Mouse (Mus musculus) neural tube, embryonic 13.5 days (tissue): ENCODE data around the gene Foxp4. TPM values are rescaled to one million over a fixed set of nuclear protein-coding genes. Genes with fewer than 3 reads are reported as not detected.

ENCODE experiments used
- ATAC-seq: fragments of 200-750 bp; cut with Nextera tagmentation; 2 replicates; pipeline ENCODE4 v1.8.0; 2017; ENCODE audit warnings: low read depth, mild to moderate bottlenecking, moderate TSS enrichment, moderate library complexity
- H3K27ac ChIP-seq: fragments of 300-500 bp; sonication (generic); replicated peaks from 2 replicates; pipeline ENCODE4 v1.5.1; 2015; ENCODE audit warnings: moderate library complexity, mild to moderate bottlenecking, inconsistent platforms
- H3K27me3 ChIP-seq: fragments of 300-500 bp; sonication (generic); 2 replicates; pipeline ENCODE4 v1.6.1; 2015; ENCODE audit warnings: mild to moderate bottlenecking, inconsistent platforms
- H3K36me3 ChIP-seq: fragments of 300-500 bp; sonication (generic); 2 replicates; pipeline ENCODE4 v1.6.1; 2015; ENCODE audit warnings: mild to moderate bottlenecking, inconsistent platforms
- H3K4me1 ChIP-seq: fragments of 300-500 bp; sonication (generic); replicated peaks from 2 replicates; pipeline ENCODE4 v1.6.1; 2015; ENCODE audit warnings: inconsistent platforms
- H3K4me2 ChIP-seq: fragments of 300-500 bp; sonication (generic); 2 replicates; pipeline ENCODE4 v1.6.1; 2015; ENCODE audit warnings: inconsistent platforms, mild to moderate bottlenecking, moderate library complexity
- H3K4me3 ChIP-seq: fragments of 300-500 bp; sonication (generic); 2 replicates; pipeline ENCODE4 v1.5.1; 2015; ENCODE audit warnings: mild to moderate bottlenecking, inconsistent platforms
- H3K9ac ChIP-seq: fragments of 300-500 bp; sonication (generic); 2 replicates; pipeline ENCODE4 v1.6.1; 2015; ENCODE audit warnings: moderate library complexity, mild to moderate bottlenecking, inconsistent platforms
- H3K9me3 ChIP-seq: fragments of 300-500 bp; sonication (generic); 2 replicates; pipeline ENCODE4 v1.6.1; 2016; ENCODE audit warnings: inconsistent platforms
- WGBS: fragments of 180-500 bp; shearing (Covaris S2); methylation state at CpG from one replicate; pipeline ENCODE4 v1.1.7; 2015; 5-methylcytosine and 5-hydroxymethylcytosine counted together
- polyA plus RNA-seq: library from polyadenylated mRNA; unstranded; fragments of >200 nt; fragmentation: Nextera tagmentation; extraction: Ambion mirVana; gene quantifications from 2 replicates; pipeline ENCODE4 v1.2.1, GENCODE M21; 2015

Foxp4 gene
- polyA plus RNA-seq, 1 experiment from 2014 or later = 17.2 TPM

GRCm38 (mm10) chr17:47949441-47949840 is 25.0 kb upstream of the Foxp4 start:
- H3K27me3 ChIP-seq = peaks cover 35% of the 10 kb centered on the region
- H3K4me3 ChIP-seq = no peak overlapping the region
- 93% methylated on average over 12 of the region's 12 CpGs for WGBS
- no peak for ATAC-seq
- H3K4me1 ChIP-seq = peaks cover 36% of the 10 kb centered on the region
- no peak overlapping the region for H3K9ac ChIP-seq
- no peaks in the 10 kb centered on the region for H3K9me3 ChIP-seq
- H3K4me2 ChIP-seq = no peak overlapping the region
- H3K36me3 ChIP-seq = no peaks in the 10 kb centered on the region
- no peak overlapping the region for H3K27ac ChIP-seq

- Histone ChIP-seq H3K27ac (no peak overlapping the region), H3K4me2 (no peak overlapping the region), H3K9ac (no peak overlapping the region), H3K4me3 (no peak overlapping the region), H3K27me3 (peaks cover 31% of the 10 kb centered on the region), H3K36me3 (no peaks in the 10 kb centered on the region), H3K9me3 (no peaks in the 10 kb centered on the region), H3K4me1 (peaks cover 36% of the 10 kb centered on the region)
- 81% methylated on average over 5 of the region's 5 CpGs for WGBS
- ATAC-seq = no peak
These were observed 24.3 kb upstream of the Foxp4 start for GRCm38 (mm10) chr17:47948753-47949152.

- WGBS = 2% methylated on average over 14 of the region's 14 CpGs
- no peaks in the 10 kb centered on the region for H3K9me3 ChIP-seq
- no peak overlapping the region for H3K27ac ChIP-seq
- 0 out of 2 replicates have a peak overlapping the region, but pooled peaks have one; percentile 20 for H3K4me2 ChIP-seq
- H3K27me3 ChIP-seq = peaks cover 23% of the 10 kb centered on the region
- no peak overlapping the region for H3K4me3 ChIP-seq
- H3K36me3 ChIP-seq = no peaks in the 10 kb centered on the region
- H3K9ac ChIP-seq = peak overlapping the region; percentile 27
- no peak for ATAC-seq
- peaks cover 34% of the 10 kb centered on the region for H3K4me1 ChIP-seq
These were observed 22.5 kb upstream of the Foxp4 start for GRCm38 (mm10) chr17:47946921-47947420.

GRCm38 (mm10) chr17:47946111-47946510 is 21.7 kb upstream of the Foxp4 start:
- H3K4me2 ChIP-seq = no peak overlapping the region
- ATAC-seq = no peak
- no peak overlapping the region for H3K4me3 ChIP-seq
- H3K9ac ChIP-seq = no peak overlapping the region
- H3K36me3 ChIP-seq = no peaks in the 10 kb centered on the region
- H3K27me3 ChIP-seq = peaks cover 25% of the 10 kb centered on the region
- WGBS = 49% methylated on average over 3 of the region's 3 CpGs
- peaks cover 25% of the 10 kb centered on the region for H3K4me1 ChIP-seq
- H3K9me3 ChIP-seq = no peaks in the 10 kb centered on the region
- H3K27ac ChIP-seq = no peak overlapping the region

- Histone ChIP-seq H3K27me3 (peaks cover 12% of the 10 kb centered on the region), H3K4me1 (peaks cover 22% of the 10 kb centered on the region), H3K9ac (no peak overlapping the region), H3K27ac (no peak overlapping the region), H3K36me3 (no peaks in the 10 kb centered on the region), H3K4me3 (no peak overlapping the region), H3K9me3 (no peaks in the 10 kb centered on the region), H3K4me2 (no peak overlapping the region)
- ATAC-seq = no peak
- 38% methylated on average over 9 of the region's 9 CpGs for WGBS
These were observed 18.8 kb upstream of the Foxp4 start for GRCm38 (mm10) chr17:47943103-47943870.

GRCm38 (mm10) chr17:47942008-47942407 is 17.6 kb upstream of the Foxp4 start:
- no peaks in the 10 kb centered on the region for H3K36me3 ChIP-seq
- H3K4me3 ChIP-seq = no peak overlapping the region
- H3K4me2 ChIP-seq = no peak overlapping the region
- H3K27ac ChIP-seq = no peak overlapping the region
- H3K27me3 ChIP-seq = peaks cover 12% of the 10 kb centered on the region
- H3K9me3 ChIP-seq = no peaks in the 10 kb centered on the region
- H3K9ac ChIP-seq = no peak overlapping the region
- ATAC-seq = no peak
- peaks cover 21% of the 10 kb centered on the region for H3K4me1 ChIP-seq
- WGBS = 91% methylated on average over 4 of the region's 4 CpGs

GRCm38 (mm10) chr17:47938839-47939238 is 14.4 kb upstream of the Foxp4 start:
- no peaks in the 10 kb centered on the region for H3K9me3 ChIP-seq
- no peak for ATAC-seq
- H3K4me2 ChIP-seq = no peak overlapping the region
- H3K4me3 ChIP-seq = no peak overlapping the region
- H3K9ac ChIP-seq = no peak overlapping the region
- no peaks in the 10 kb centered on the region for H3K36me3 ChIP-seq
- WGBS = 71% methylated on average over 6 of the region's 6 CpGs
- peaks cover 15% of the 10 kb centered on the region; the same call in 1 of the 2 replicates for H3K4me1 ChIP-seq
- no peak overlapping the region for H3K27ac ChIP-seq
- H3K27me3 ChIP-seq = peaks cover 3% of the 10 kb centered on the region; the same call in 1 of the 2 replicates

GRCm38 (mm10) chr17:47937926-47938600 is 13.6 kb upstream of the Foxp4 start:
- no peak overlapping the region for H3K9ac ChIP-seq
- H3K36me3 ChIP-seq = no peaks in the 10 kb centered on the region
- no peak overlapping the region for H3K27ac ChIP-seq
- H3K4me3 ChIP-seq = no peak overlapping the region
- 32% methylated on average over 10 of the region's 10 CpGs for WGBS
- peaks cover 10% of the 10 kb centered on the region; the same call in 1 of the 2 replicates for H3K4me1 ChIP-seq
- H3K4me2 ChIP-seq = no peak overlapping the region
- H3K9me3 ChIP-seq = no peaks in the 10 kb centered on the region
- 0 out of 2 replicates have a peak, but pooled peaks cover 3% of the 10 kb centered on the region for H3K27me3 ChIP-seq
- ATAC-seq = no peak

GRCm38 (mm10) chr17:47936591-47936990 is 12.1 kb upstream of the Foxp4 start:
- Histone ChIP-seq H3K4me2 (no peak overlapping the region), H3K36me3 (no peaks in the 10 kb centered on the region), H3K4me1 (0 out of 2 replicates have a peak, but pooled peaks cover 3% of the 10 kb centered on the region), H3K27me3 (0 out of 2 replicates have a peak, but pooled peaks cover 2% of the 10 kb centered on the region), H3K4me3 (no peak overlapping the region), H3K9me3 (no peaks in the 10 kb centered on the region), H3K9ac (no peak overlapping the region), H3K27ac (no peak overlapping the region)
- WGBS = 89% methylated on average over 4 of the region's 4 CpGs
- ATAC-seq = no peak

- Histone ChIP-seq H3K4me1 (peaks cover 10% of the 10 kb centered on the region; the same call in 1 of the 2 replicates), H3K36me3 (no peaks in the 10 kb centered on the region), H3K4me3 (no peak overlapping the region), H3K27ac (no peak overlapping the region), H3K4me2 (no peak overlapping the region), H3K9me3 (no peaks in the 10 kb centered on the region; the same call in 1 of the 2 replicates), H3K9ac (no peak overlapping the region), H3K27me3 (peaks cover 19% of the 10 kb centered on the region)
- WGBS = 86% methylated on average over 4 of the region's 4 CpGs
- ATAC-seq = no peak
These were observed 5.0 kb upstream of the Foxp4 start for GRCm38 (mm10) chr17:47929431-47929830.

GRCm38 (mm10) chr17:47925988-47926387 is 1.5 kb upstream of the Foxp4 start:
- no peak overlapping the region for H3K4me3 ChIP-seq
- peaks cover 41% of the 10 kb centered on the region for H3K4me1 ChIP-seq
- no peak overlapping the region for H3K9ac ChIP-seq
- WGBS = 19% methylated on average over 10 of the region's 10 CpGs
- peaks cover 44% of the 10 kb centered on the region for H3K27me3 ChIP-seq
- ATAC-seq = no peak
- H3K27ac ChIP-seq = no peak overlapping the region
- 0 out of 2 replicates have a peak overlapping the region, but pooled peaks have one; percentile 7 for H3K4me2 ChIP-seq
- H3K36me3 ChIP-seq = no peaks in the 10 kb centered on the region
- H3K9me3 ChIP-seq = no peaks in the 10 kb centered on the region; the same call in 1 of the 2 replicates

- ATAC-seq = no peak
These were observed 988 bp upstream of the Foxp4 start for GRCm38 (mm10) chr17:47925340-47925926.

More at GRCm38 (mm10) chr17:47925340-47925926, 988 bp upstream of the Foxp4 start:
- Histone ChIP-seq H3K9ac (peak overlapping the region; percentile 82), H3K4me3 (peak overlapping the region; percentile 79), H3K4me1 (peaks cover 47% of the 10 kb centered on the region), H3K9me3 (no peaks in the 10 kb centered on the region; the same call in 1 of the 2 replicates), H3K27me3 (peaks cover 49% of the 10 kb centered on the region), H3K36me3 (no peaks in the 10 kb centered on the region), H3K4me2 (peak overlapping the region; percentile 97), H3K27ac (peak overlapping the region; percentile 89)
- WGBS = 1% methylated on average over 13 of the region's 13 CpGs
